Mouse (Mus musculus) left cerebral cortex, adult 9 months (tissue): Measurements from ENCODE around the gene Cfc1.

Experiments
- DNase-seq, 2 experiments: peaks; one replicate each; pipeline ENCODE4 v3.0.0; 2022; ENCODE audit warnings: low spot score in 2 of 2

Gene Cfc1

GRCm38 (mm10) chr1:34553690-34554089, 18.2 kb downstream of the Cfc1 start:
- DNase-seq, result no peak

DNA sequence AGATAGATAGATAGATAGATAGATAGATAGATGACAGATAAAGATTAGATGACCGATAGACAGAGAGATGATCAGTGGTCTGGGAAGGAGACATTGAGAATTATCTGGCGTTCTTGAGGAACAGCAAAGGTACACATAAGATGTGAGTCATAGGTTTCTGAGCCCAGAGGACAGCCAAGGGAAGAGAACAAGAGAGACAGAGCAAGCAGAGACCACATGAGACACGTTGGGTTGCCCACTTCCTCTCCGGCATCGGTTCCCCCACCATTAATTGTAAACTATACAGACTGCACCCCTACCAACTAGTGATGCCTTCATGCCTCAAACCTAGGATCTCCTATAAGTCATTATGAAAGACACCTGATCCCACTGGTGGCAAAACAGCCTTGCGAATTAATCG, 18.8 kb downstream of the Cfc1 start:
- no peak for DNase-seq

GRCm38 (mm10) chr1:34560843-34561242, 25.4 kb downstream of the Cfc1 start, which contains the start of gene Prss40:
Gene Prss40 (minus strand): TSS chr1:34560943.
- no peak for DNase-seq

- DNase-seq, result no peak
Measured at GRCm38 (mm10) chr1:34564383-34565045, 29.1 kb downstream of the Cfc1 start.

DNA sequence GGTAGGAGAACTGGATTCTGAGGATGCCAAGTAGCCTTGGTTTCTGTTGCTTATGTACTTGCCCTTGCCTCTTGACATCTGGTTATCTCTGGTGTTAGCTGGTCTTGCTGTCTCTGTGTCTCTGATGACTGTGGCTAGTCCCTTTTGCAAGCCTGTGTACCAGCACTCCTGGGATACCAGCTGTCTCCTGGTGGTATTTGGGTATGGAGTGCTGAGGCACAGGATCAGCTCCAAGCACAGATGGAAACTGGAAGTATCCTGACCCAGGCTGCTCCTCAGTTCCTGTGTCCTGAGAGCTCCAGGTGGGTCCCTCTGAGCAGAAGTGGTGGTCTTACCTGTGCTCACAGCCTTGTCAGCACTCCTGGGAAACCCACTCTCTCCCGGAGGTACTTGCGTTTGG, 32.7 kb downstream of the Cfc1 start:
- DNase-seq, result no peak

- no peak for DNase-seq
Measured at GRCm38 (mm10) chr1:34569876-34570275, 34.4 kb downstream of the Cfc1 start.

- peak; percentile 53 to 69 for DNase-seq
Measured at GRCm38 (mm10) chr1:34571431-34571830, 36.0 kb downstream of the Cfc1 start.

- DNase-seq, result no peak
Measured at GRCm38 (mm10) chr1:34573221-34573620, 37.8 kb downstream of the Cfc1 start.

DNA sequence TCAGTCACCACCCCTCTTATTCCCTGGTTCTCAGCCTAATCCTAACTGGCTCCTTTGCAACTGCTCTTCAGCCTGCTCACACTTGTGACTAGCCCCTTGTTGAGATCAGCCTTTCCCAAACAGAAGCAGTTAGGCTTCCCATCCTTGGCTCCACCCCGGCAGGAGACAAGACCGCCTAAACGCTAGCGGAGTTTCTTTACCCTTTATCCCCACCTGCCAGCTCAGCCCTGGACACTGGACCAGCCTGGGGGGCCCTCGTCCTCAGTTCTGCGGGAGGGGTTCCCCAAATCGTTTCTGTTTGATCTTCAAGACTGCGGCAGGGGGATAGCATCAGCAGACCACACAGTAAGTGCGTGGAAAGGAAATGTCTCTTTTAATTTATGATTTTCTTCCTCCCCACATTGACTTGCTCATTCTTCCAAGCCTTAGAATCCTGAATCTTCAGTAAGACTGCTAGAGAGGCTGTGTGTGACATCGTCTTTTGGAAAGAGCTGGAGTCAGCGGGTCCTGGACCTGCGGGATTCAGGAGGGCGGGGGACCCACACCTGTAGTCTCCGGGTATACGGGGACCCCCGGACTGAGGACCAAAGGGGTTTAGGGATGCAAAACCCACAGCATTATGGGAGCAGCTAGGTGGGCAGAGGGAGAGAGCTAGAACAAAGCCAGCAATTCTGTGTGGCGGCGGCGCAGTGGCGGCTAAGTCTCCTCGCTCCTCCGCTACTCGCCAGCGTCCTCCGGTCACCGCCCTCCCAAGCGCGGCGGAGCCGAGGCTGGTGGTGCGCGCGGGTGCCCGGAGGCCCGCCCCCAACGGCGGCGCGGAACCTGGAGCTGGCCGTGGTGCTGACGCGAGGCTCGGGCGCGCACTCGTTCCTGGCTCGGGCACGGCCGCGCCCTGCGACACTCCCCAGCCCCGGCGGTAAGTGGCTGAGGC, 43.7 kb downstream of the Cfc1 start, which contains the start of gene Amer3:
Amer3 (plus strand) TSS at position 807 of the 931 bp plus-strand sequence.
- DNase-seq, result peak; percentile 33 to 77

GRCm38 (mm10) chr1:34579782-34580356, 44.4 kb downstream of the Cfc1 start:
- DNase-seq, result peak in 1 of 2 experiments; percentile 40

GRCm38 (mm10) chr1:34582218-34582617, 46.8 kb downstream of the Cfc1 start:
- no peak for DNase-seq

GRCm38 (mm10) chr1:34583821-34584263, 48.4 kb downstream of the Cfc1 start:
- peak in 1 of 2 experiments; percentile 73 for DNase-seq

DNA sequence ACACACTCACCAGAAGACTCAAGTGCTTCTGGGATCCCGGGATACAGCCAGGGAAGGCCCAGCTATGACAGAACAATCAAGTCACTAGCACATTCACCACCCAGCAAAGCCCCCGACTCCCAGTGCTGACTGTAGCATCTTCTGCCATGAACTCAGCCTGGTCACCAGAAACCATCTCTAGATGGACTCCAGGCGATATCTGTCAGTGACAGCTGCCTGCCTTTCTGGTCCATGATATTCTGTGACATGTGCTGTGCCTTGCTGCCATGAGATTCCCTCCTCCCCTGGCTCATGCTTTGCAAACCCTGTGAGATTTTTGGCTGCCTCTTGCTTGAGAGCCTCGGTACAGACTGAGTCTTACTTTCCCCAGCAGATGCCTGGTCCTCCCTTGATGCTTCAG, 49.3 kb downstream of the Cfc1 start:
- no peak for DNase-seq

DNA sequence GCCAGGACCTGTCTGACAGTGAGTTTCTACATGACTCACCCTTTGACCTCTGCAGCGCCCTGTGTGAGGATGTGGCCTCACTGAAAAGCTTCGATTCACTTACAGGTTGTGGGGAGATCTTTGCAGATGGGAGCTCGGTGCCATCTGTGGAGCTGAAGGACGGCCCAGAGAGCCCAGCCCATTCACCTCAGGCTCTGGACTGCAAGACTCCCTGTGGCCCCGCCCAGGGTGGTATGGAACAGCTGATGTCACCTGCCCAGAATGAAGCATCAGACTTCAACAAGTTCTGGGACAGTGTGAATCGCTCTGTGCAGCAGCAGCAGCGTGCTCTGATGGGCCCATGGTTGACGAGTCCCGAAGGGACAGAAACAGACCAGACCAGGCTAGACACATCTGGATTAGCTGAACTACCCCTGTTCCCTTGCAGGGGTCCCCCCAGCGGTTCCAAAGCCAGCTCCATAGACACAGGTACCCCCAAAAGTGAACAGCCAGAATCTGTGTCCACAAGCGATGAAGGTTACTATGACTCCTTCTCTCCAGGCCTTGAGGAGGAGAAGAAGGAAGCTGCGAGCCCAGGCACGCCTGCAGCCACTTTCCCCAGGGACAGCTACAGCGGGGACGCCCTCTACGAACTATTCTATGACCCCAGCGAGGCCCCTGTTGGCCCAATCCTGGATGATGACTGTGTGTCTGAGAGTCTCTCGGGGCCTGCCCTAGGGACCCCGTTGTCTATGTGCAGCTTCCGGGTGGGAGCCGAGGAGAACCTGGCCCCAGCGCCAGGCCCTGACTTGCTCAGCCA, 52.0 kb downstream of the Cfc1 start:
- DNase-seq, result no peak
